Mouse (Mus musculus) adrenal gland, adult 2 months (tissue): ENCODE results near the gene Polr1d. TPM values are rescaled to one million over a fixed set of nuclear protein-coding genes. Genes with fewer than 3 reads are reported as not detected.
A peak's percentile ranks its signal among the peaks of the same experiment; 100 is the strongest.

Experiments
- DNase-seq: peaks from one replicate; pipeline ENCODE4 v3.0.0; 2021
- polyA plus RNA-seq: library from polyadenylated mRNA; depleted of rRNA; stranded (reverse); fragments of >200 nt; gene quantifications from 2 replicates; pipeline ENCODE4 v1.2.3, GENCODE M21; 2012
- total RNA-seq, 2 experiments: library from RNA; stranded (reverse); gene quantifications; 2 replicates each; pipeline ENCODE4 v1.2.3; 2021

Polr1d gene
- total and polyA plus RNA-seq, 3 experiments = 42.9 to 124 (median 111) TPM

GRCm38 (mm10) chr5:147086816-147087215 is 10.0 kb downstream of the Polr1d start:
- DNase-seq = peak; percentile 21

DNA sequence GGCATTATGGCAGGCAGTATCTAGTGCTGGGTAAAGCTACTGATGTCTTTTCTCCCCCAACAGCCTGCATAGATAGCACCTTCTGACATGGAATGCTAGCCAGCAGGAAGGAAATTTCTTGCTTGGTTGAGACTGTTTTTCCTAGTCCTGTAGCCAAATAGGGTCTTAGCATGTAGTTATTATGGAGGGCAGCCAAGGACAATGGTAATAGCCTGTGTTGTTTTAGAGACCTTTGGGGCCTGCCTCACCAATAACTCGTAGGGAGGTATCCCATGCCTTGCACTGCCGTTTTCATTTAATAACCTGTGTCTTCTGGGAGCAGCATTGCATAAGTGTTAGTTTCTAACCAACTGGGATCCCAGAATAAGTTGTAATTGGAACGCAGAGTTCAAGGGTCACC is 13.0 kb downstream of the Polr1d start:
- no peak for DNase-seq

DNA sequence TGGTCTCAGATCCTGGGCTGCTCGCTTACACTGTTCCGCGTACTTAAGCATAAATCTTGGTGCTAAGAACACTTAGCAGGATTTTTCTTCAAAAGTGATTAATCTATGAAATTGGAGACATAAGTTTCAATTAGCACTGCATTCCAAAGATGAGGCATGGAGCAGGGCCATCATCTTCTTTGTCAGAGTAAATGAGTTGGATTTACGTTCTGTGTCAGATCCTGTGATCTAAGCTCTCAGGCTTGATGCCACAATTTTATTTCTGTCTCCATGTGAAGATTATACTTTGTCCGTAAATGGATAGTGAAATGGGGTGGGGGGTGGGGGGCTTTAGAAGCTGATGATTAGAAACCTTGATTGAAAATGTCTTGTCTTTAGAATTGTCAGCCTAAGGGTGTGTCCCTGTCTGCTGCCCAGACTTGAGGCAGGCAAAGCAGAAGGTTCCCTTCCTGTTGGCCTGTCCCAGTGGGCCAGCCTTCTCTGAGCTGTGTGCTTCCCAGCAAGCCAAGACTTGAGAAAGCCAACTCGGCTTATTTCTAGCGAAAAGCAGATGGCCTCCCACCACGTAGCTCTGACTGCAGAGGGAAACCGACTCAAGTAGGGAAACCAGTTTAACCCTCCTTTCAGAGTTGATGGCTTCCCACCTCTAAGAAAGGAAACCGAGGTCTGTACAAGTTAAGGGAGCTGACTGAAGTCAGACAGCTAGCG is 13.6 kb downstream of the Polr1d start:
- DNase-seq = no peak

GRCm38 (mm10) chr5:147092448-147092847 is 15.6 kb downstream of the Polr1d start:
- no peak for DNase-seq

DNA sequence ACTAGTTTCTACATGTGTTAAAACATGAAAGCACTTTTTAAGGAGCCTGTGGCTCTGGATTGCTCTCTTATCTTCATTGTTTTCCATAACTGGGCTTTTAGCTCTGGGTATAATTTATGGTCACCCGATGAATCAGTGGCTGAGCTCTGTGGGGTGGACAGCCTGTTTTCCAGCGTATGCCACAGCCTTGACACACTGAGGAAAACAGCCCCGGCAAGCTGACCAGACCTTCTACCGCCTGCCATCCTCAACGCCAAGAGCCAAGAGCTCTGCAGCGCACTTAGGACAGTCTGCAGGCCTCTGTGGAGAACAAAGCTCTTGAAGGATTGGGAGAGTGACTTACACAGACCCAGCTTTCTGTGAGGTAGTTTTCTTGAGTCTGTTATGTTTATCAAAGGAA is 17.4 kb downstream of the Polr1d start:
- DNase-seq = peak; percentile 89

- DNase-seq = no peak
Observed at GRCm38 (mm10) chr5:147096586-147096985, 19.7 kb downstream of the Polr1d start.

DNA sequence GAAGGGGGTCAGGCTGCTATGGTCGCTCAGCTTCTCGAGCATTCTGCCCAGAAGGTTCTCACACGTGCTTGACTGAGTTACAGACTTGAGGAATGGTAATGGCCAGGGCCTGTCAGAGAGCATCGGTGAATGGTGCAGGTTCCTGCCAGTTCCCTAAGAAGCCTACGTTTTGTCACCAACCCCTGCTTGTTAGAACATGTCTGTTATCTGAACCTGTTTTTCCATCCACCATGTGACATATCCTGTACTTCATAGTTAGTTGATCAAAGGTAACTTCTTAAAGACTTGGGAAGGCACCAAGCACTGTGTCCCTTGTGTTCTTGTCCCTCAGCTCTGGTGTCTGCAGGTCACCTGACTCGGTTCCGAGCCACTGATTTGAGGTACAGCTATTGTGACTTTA is 21.8 kb downstream of the Polr1d start:
- no peak for DNase-seq

DNA sequence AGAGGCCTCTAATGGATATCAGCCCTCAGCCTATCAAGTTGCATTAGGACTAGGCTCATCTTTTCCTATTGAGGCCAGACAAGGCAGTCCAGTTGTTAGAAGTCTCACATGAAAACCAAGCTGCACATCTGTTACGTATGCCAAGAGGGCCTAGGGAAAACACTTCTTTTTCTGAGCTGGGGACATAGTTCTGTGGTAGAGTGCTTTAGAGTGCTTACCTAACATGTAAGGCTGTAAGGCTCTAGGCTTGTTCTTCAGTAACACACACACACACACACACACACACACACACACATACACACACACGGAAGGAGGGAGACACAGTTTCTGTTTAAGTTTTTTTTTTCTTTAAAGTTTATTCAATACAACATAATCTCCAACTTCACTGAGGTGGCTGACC is 23.3 kb downstream of the Polr1d start:
- no peak for DNase-seq

DNA sequence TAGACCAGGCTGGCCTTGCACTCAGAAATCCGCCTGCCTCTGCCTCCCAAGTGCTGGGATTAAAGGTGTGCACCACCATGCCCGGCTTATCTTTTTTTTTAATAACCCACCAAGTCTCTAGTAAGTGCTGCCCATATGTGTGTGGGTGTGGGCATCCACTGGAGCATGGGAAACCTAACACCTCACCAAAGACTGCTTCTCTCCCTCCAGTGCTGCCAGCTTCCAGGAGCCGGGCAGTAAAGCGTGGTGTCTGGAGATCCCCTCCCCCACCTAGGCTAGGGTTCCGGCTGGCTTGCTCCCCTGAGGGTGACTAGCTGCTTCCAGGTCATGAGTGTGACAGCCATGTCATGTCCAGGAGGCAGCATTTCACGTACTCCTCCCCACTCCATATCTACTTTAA is 25.4 kb downstream of the Polr1d start:
- DNase-seq = no peak

- no peak for DNase-seq
Observed at GRCm38 (mm10) chr5:147107276-147107675, 30.4 kb downstream of the Polr1d start.

- peak; percentile 13 for DNase-seq
Observed at GRCm38 (mm10) chr5:147108861-147109591, 32.2 kb downstream of the Polr1d start.

DNA sequence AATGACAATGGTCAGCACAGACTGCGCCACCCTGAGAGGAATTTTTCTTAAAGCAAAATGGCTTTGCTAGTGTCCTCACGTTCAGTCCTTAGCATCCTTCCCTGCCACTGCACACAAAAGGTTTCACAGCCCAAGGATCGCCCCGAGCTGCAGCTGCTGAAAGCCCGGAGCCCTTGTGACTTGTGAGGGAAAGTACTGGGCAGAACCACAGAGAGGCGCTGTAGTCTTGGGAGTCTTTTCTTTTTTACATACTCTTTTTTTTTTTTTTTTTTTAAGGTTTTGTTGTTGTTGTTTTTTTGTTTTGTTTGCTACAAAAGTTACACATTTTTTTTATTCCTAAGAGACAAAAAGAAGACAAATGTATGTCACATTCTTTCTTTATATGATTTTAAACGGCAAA is 37.9 kb downstream of the Polr1d start:
- DNase-seq = no peak

GRCm38 (mm10) chr5:147115631-147116030 is 38.8 kb downstream of the Polr1d start:
- DNase-seq = no peak

GRCm38 (mm10) chr5:147117027-147117426 is 40.2 kb downstream of the Polr1d start:
- DNase-seq = peak; percentile 40

DNA sequence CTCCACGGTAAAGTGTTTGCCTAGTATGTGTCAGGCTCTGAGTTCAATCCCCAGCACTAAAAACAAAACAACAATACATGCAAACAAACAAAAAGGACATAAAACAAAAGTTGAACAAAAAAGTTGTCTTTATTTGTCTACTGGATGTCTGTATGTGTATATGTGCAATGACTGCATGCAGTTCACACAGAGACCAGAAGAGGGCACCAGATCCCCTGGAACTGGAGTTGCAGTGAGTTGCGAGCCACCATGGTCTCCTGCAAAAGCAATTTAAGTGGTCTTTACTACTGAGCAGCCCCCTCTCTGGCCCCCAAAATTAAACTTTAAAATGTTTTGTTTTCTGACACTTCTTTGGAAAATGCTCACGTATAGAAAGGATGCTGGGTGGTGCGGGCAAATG is 44.3 kb downstream of the Polr1d start:
- no peak for DNase-seq

DNA sequence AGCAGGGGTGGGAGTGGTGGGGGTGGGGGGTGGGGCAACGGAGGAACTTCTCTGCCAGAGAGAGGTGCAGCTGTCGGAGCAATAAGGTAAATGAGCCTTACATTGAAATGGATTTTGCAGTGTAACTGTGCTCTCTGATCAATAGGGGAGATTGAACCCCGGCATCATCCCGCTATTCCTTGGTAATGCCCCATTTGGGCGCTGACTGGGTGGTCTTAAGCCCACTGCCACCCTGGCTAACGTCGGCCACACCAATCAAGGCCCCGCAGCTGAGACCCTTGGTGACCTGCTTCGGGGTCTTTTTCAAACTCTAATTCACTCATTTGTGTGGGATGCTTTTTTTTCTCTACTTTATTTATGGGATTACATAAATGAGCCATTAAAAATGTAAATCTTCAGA is 47.9 kb downstream of the Polr1d start:
- DNase-seq = no peak

DNA sequence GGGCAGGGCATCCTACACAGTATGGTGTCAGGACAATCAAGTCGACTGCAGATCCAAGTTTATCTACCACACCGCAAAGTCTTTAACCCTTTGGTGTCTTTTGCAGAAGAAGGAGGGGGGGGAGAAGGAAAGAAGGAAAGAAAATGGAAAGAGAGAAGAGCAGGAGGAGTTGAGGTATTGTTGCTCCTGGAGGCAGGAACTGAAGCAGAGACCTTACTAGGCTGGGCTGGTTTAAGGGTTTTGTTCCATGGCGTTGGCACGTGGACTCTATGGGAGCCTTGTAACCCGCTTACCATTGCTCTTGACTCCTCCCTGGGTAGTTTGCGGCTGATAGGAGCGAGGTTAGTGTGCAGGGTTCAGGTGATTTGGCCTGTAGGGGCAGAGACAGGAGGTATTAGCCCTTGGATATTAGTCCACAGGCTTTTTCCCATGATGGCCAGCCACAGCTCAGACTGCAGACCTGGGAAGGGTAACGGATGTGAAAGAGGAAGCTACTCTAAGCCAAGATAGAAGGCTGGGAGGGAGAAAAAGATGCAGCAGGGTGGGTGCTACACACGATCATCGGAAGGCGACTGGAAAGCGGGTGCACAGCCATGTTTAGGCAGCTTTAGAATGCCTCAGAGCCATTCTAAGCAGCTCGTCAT is 48.8 kb downstream of the Polr1d start:
- DNase-seq = no peak

GRCm38 (mm10) chr5:147127860-147128259 is 51.0 kb downstream of the Polr1d start:
- no peak for DNase-seq

DNA sequence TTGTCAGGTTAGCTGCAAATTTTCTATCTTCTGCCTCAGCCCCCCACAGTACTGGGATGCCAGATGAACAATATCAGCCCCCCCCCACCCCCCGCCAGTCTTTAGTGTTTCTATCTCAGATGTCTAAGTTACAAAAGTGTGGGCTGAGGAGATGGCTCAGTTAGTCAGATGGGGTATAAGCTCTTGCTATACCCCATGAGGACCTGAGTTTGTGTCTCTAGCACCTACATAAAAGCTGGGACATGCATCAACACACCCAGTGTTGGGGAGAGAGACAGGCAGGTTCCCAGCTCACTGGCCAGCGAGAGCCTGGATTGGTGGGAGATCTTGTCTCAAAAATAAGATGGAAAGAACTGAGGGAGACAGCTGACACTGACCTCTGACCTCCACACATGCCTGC is 52.6 kb downstream of the Polr1d start:
- no peak for DNase-seq

GRCm38 (mm10) chr5:147131912-147132311 is 55.1 kb downstream of the Polr1d start:
- DNase-seq = no peak

DNA sequence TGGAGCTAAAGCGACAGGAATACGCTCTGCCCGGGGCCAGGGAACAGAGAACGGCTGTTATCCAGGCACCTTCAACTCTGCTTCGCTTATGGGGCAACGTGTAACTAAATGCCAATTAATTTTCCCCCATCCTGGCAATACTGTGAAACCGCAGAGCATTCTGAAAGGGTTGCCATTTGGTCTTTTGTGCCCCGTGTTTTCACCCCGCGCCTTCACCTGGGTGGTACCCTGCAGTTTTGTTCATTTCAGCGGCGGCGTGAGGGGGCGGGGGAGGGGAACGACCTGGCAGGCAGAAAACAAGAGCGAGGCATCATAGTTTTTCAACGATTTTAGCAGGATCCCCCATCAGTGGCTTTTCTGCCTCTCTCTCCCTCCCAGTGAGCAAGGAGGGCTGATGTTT is 56.8 kb downstream of the Polr1d start:
- no peak for DNase-seq

DNA sequence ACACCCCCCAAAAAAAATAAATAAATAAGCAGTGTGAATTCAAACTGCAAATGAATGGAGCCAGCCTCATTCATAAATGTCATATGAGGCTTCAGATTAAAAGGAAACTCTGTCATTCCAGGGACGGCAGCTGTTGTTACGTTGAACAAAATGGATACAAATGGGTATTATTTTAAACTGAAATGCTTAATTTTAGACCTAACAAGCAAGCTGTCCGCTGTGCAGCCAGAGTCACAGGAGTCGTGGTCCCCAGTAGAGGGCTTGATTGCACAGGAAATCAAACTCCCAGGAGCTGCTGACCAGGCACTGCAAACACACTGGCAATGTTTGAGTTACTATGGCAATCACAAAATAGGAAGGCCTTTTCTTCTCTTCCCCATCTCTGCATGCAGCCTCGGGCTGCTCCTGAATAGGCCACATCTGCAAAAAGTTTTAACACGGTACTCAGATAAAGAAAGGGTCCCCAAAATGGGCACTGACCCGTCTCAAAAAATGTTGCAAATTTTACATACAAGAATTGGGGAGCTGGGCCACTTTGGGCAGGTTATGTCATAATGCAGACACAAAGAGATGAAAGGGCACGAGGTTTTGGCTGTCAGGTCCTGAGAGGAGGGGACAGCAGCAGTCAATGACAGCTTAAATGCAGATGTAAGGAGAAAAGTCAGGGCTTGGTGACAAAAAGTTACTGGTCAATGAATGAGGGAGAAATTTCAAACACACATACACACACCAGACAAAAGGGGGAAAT is 57.7 kb downstream of the Polr1d start:
- no peak for DNase-seq

GRCm38 (mm10) chr5:147135089-147135446 is 58.2 kb downstream of the Polr1d start:
- no peak for DNase-seq
